Mouse (Mus musculus) midbrain, embryonic 13.5 days (tissue): Measurements from ENCODE around the gene Pih1d1. TPM values are rescaled to one million over a fixed set of nuclear protein-coding genes. Genes with fewer than 3 reads are reported as not detected.

Experiments
- ATAC-seq: fragments of 200-750 bp; cut with Nextera tagmentation; 2 replicates; pipeline ENCODE4 v1.8.0; 2017; ENCODE audit warnings: mild to moderate bottlenecking, moderate TSS enrichment, moderate library complexity
- H3K27ac ChIP-seq: fragments of 300-500 bp; sonication (generic); 2 replicates; pipeline ENCODE4 v1.5.1; 2015; ENCODE audit warnings: inconsistent platforms, mild to moderate bottlenecking, moderate library complexity
- H3K27me3 ChIP-seq: fragments of 300-500 bp; sonication (generic); 2 replicates; pipeline ENCODE4 v1.6.1; 2015; ENCODE audit warnings: mild to moderate bottlenecking, inconsistent platforms
- H3K36me3 ChIP-seq: fragments of 300-500 bp; sonication (generic); 2 replicates; pipeline ENCODE4 v1.6.1; 2015; ENCODE audit warnings: mild to moderate bottlenecking, inconsistent platforms
- H3K4me1 ChIP-seq: fragments of 300-500 bp; sonication (generic); replicated peaks from 2 replicates; pipeline ENCODE4 v1.6.1; 2015; ENCODE audit warnings: inconsistent platforms
- H3K4me2 ChIP-seq: fragments of 300-500 bp; sonication (generic); replicated peaks from 2 replicates; pipeline ENCODE4 v1.6.1; 2015; ENCODE audit warnings: moderate library complexity, mild to moderate bottlenecking, inconsistent platforms
- H3K4me3 ChIP-seq: fragments of 300-500 bp; sonication (generic); replicated peaks from 2 replicates; pipeline ENCODE4 v1.5.1; 2015; ENCODE audit warnings: mild to moderate bottlenecking, inconsistent platforms
- H3K9ac ChIP-seq: fragments of 300-500 bp; sonication (generic); replicated peaks from 2 replicates; pipeline ENCODE4 v1.6.1; 2015; ENCODE audit warnings: mild to moderate bottlenecking, inconsistent platforms
- H3K9me3 ChIP-seq: fragments of 300-500 bp; sonication (generic); 2 replicates; pipeline ENCODE4 v1.6.1; 2016; ENCODE audit warnings: mild to moderate bottlenecking, inconsistent platforms
- WGBS: fragments of 180-500 bp; shearing (Covaris S2); methylation state at CpG from one replicate; pipeline ENCODE4 v1.1.7; 2015; 5-methylcytosine and 5-hydroxymethylcytosine counted together
- polyA plus RNA-seq: library from polyadenylated mRNA; unstranded; fragments of >200 nt; fragmentation: Nextera tagmentation; extraction: Ambion mirVana; gene quantifications from 2 replicates; pipeline ENCODE4 v1.2.1, GENCODE M21; 2015

The Pih1d1 gene
- polyA plus RNA-seq, 1 experiment from 2014 or later = 93.0 TPM

DNA sequence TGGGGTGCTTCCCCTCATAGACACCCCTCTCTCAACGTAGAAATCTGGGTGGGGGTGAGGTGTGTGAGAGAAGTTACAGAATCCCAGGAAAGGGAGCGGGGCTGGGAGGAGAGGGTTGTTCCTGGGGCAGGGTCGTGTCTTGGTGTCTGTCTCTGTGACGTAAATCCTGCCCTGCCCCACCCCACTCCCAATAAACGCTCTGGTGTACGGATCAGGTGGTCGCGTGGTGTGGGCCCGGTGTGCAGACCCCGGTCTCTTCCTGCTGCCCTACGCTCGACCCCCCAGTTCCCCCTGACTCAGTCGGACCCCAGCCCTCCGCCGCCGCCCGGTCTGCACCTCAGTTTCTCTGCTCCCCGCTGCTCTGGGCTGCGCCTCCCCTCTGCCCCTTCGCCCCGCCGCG, 21.8 kb downstream of the Pih1d1 start:
- peaks cover 83% of the 10 kb centered on the region for H3K27me3 ChIP-seq
- H3K36me3 ChIP-seq = no peaks in the 10 kb centered on the region
- no peak overlapping the region for H3K9ac ChIP-seq
- peak overlapping the region; percentile 13 for H3K4me3 ChIP-seq
- no peaks in the 10 kb centered on the region for H3K9me3 ChIP-seq
- 0 out of 2 replicates have a peak, but pooled peaks have one; percentile 20 for ATAC-seq
- WGBS = 3% methylated on average over 23 of the region's 23 CpGs
- H3K4me1 ChIP-seq = peaks cover 22% of the 10 kb centered on the region
- peak overlapping the region; percentile 28 for H3K4me2 ChIP-seq
- H3K27ac ChIP-seq = no peak overlapping the region

- no peaks in the 10 kb centered on the region for H3K9me3 ChIP-seq
- no peaks in the 10 kb centered on the region for H3K36me3 ChIP-seq
- WGBS = 2% methylated on average over 31 of the region's 31 CpGs
- H3K27ac ChIP-seq = no peak overlapping the region
- H3K9ac ChIP-seq = no peak overlapping the region
- H3K4me3 ChIP-seq = peak overlapping the region; percentile 13
- no peak for ATAC-seq
- H3K27me3 ChIP-seq = peaks cover 87% of the 10 kb centered on the region
- H3K4me1 ChIP-seq = peaks cover 26% of the 10 kb centered on the region
- H3K4me2 ChIP-seq = peak overlapping the region; percentile 28
These were observed 22.3 kb downstream of the Pih1d1 start for GRCm38 (mm10) chr7:45176356-45176755.

DNA sequence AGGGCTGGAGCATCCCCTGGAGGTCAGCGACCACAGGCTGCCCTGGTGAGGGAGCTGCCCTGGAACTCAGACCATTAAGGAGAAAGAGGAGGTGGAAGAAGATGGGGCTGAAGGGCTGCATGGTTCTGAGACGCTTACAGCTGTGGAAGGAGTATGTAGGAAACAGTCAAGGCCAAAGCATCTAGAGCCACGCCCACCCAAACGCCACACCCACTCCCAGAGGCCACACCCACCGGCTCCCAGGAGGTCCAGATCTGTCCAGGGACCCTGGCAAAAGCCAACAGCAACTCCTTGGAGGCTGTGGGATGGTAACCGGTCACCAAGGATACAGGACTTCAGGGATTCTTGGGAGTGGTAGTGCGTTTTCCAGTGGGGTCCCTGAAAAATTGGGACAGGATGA, 24.4 kb downstream of the Pih1d1 start:
- WGBS = 16% methylated on average over 7 of the region's 7 CpGs
- Histone ChIP-seq H3K9me3 (no peaks in the 10 kb centered on the region), H3K27ac (no peak overlapping the region), H3K36me3 (no peaks in the 10 kb centered on the region), H3K4me1 (peaks cover 39% of the 10 kb centered on the region), H3K4me2 (no peak overlapping the region), H3K4me3 (no peak overlapping the region), H3K9ac (no peak overlapping the region), H3K27me3 (peaks cover 99% of the 10 kb centered on the region)
- no peak for ATAC-seq

GRCm38 (mm10) chr7:45179469-45179868, 25.4 kb downstream of the Pih1d1 start, which contains the start of gene Gfy:
Gfy (minus strand) TSS chr7:45179569.
- 21% methylated on average over 7 of the region's 7 CpGs for WGBS
- Histone ChIP-seq H3K36me3 (no peaks in the 10 kb centered on the region), H3K4me1 (peaks cover 40% of the 10 kb centered on the region), H3K27ac (no peak within 1 kb of the TSS), H3K9ac (no peak within 1 kb of the TSS), H3K27me3 (peaks cover 100% of the 10 kb centered on the region), H3K4me3 (no peak within 1 kb of the TSS), H3K4me2 (no peak within 1 kb of the TSS), H3K9me3 (no peaks in the 10 kb centered on the region)
- no peak for ATAC-seq

DNA sequence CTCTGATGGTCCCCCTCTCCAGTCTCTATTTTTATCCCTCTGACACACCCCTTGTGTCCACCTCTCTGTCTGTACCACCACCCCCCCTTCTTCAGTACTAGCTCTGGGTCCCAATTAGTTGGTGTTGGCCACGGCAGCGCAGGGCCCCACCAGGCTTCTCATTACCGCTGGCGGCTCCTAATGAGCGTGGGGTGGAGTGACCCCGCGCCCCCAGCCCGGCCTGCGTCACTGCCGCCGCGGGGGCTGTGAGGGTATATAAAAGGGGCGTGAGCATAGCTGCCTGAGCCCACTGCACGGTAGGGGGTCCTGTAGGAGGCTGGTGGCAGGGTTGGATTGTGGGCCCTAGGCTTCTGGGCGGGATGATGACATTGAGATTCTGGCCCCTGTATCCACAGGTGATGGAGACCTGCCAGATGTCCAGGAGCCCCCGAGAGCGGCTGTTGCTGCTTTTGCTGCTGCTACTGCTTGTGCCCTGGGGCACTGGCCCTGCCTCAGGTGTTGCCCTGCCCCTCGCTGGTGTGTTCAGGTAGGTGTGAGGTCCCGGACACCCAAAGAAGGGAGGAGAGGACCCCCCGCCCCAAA, 26.9 kb downstream of the Pih1d1 start, which contains the start of gene Pth2:
Gene Pth2 (plus strand): TSS at position 100 of the 582 bp plus-strand sequence.
- no peak for ATAC-seq
- H3K27me3 ChIP-seq = peaks cover 98% of the 10 kb centered on the region
- H3K4me2 ChIP-seq = peak within 1 kb of the TSS; percentile 55
- H3K4me3 ChIP-seq = peak within 1 kb of the TSS; percentile 33
- H3K36me3 ChIP-seq = no peaks in the 10 kb centered on the region
- H3K9ac ChIP-seq = no peak within 1 kb of the TSS; the same call in 1 of the 2 replicates
- no peaks in the 10 kb centered on the region for H3K9me3 ChIP-seq
- 21% methylated on average over 20 of the region's 20 CpGs for WGBS
- peaks cover 45% of the 10 kb centered on the region for H3K4me1 ChIP-seq
- H3K27ac ChIP-seq = no peak within 1 kb of the TSS

GRCm38 (mm10) chr7:45181540-45181939, 27.4 kb downstream of the Pih1d1 start:
- 4% methylated on average over 35 of the region's 35 CpGs for WGBS
- H3K9me3 ChIP-seq = no peaks in the 10 kb centered on the region
- H3K27me3 ChIP-seq = peaks cover 98% of the 10 kb centered on the region
- 0 out of 2 replicates have a peak, but pooled peaks have one; percentile 5 for ATAC-seq
- H3K4me1 ChIP-seq = peaks cover 44% of the 10 kb centered on the region
- peak overlapping the region; percentile 33 for H3K4me3 ChIP-seq
- H3K27ac ChIP-seq = no peak overlapping the region
- H3K36me3 ChIP-seq = no peaks in the 10 kb centered on the region
- no peak overlapping the region; the same call in 1 of the 2 replicates for H3K9ac ChIP-seq
- peak overlapping the region; percentile 55 for H3K4me2 ChIP-seq

DNA sequence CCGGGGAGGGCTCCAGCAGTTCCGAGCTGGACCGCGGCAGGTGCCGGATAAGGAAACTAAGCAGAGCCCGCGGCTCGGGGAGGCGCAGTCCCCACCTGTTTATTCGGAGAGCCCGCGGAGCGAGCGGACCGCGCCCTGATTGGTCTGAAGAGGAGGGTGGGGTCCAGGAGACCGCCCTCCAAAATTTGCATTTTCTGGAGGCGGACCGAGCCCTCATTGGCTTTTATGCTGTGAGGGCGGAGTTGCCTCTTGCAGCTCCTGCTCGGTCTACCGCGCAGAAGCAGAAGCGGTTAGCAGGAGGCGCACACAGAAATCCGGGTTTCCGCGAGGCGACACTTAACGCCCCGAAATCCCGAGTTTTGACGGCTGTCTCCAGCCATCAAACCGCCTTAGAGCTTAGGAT, 28.1 kb downstream of the Pih1d1 start:
- Histone ChIP-seq H3K4me2 (peak overlapping the region; percentile 55), H3K9ac (peak overlapping the region; percentile 49), H3K4me1 (peaks cover 41% of the 10 kb centered on the region), H3K4me3 (peak overlapping the region; percentile 33), H3K27ac (no peak overlapping the region), H3K9me3 (no peaks in the 10 kb centered on the region), H3K36me3 (no peaks in the 10 kb centered on the region), H3K27me3 (peaks cover 98% of the 10 kb centered on the region)
- WGBS = under 1% methylated on average over 34 of the region's 34 CpGs
- peak; percentile 83 for ATAC-seq

DNA sequence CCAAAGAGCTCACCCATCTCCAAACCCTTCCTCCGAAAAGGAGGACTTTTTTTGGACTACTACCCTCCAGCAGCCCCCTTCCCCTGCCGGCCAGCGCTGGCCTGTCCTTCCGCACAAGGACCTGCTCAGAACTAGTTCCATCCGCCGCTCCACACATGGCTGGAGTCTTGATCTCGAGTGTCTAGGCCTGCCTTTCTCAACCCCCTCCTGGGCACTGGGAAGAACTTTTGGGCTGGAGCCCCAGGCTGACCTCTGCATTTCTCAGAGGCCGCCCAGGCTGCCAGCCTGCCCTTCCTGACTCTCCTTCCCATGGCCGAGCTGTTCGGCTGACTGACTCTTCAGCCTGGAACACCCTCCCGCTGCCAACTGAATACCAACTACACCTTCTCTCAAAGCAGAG, 28.5 kb downstream of the Pih1d1 start:
- peaks cover 41% of the 10 kb centered on the region for H3K4me1 ChIP-seq
- peak overlapping the region; percentile 55 for H3K4me2 ChIP-seq
- no peaks in the 10 kb centered on the region for H3K36me3 ChIP-seq
- peak overlapping the region; percentile 49 for H3K9ac ChIP-seq
- WGBS = 14% methylated on average over 11 of the region's 11 CpGs
- H3K27ac ChIP-seq = no peak overlapping the region
- H3K27me3 ChIP-seq = peaks cover 94% of the 10 kb centered on the region
- H3K9me3 ChIP-seq = no peaks in the 10 kb centered on the region
- ATAC-seq = peak; percentile 44
- H3K4me3 ChIP-seq = peak overlapping the region; percentile 33

- Histone ChIP-seq H3K4me2 (no peak overlapping the region), H3K36me3 (no peaks in the 10 kb centered on the region), H3K4me1 (peaks cover 41% of the 10 kb centered on the region), H3K27me3 (peaks cover 87% of the 10 kb centered on the region), H3K9me3 (no peaks in the 10 kb centered on the region), H3K27ac (no peak overlapping the region), H3K4me3 (no peak overlapping the region), H3K9ac (no peak overlapping the region)
- WGBS = 65% methylated on average over 7 of the region's 7 CpGs
- ATAC-seq = no peak
These were observed 29.6 kb downstream of the Pih1d1 start for GRCm38 (mm10) chr7:45183672-45184071.

DNA sequence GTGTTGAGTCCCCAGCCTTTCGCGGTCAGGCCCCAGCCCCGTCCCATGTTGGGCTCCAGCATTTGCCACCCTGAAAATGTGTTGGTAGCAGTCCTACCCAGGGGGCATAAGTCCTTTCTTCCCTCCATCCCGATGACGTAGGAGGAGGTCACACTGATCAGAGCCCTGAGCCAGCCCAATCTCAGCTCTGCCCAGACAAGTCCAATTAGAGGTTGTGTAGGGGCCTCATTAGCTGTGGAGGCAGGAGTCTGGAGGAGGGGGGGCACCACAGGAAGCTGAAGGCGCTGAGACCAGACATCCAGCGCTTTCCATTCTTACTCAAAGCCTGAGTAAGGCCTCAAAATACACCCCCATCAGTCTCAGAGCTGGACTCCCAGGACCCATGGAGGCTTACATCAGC, 31.8 kb downstream of the Pih1d1 start:
- Histone ChIP-seq H3K27me3 (peaks cover 85% of the 10 kb centered on the region), H3K36me3 (no peaks in the 10 kb centered on the region)

GRCm38 (mm10) chr7:45189600-45189999, 35.5 kb downstream of the Pih1d1 start:
- Histone ChIP-seq H3K27ac (no peak overlapping the region), H3K9ac (no peak overlapping the region), H3K36me3 (no peaks in the 10 kb centered on the region), H3K4me2 (no peak overlapping the region), H3K4me1 (peaks cover 24% of the 10 kb centered on the region), H3K4me3 (no peak overlapping the region), H3K27me3 (peaks cover 53% of the 10 kb centered on the region), H3K9me3 (no peaks in the 10 kb centered on the region)
- WGBS = 71% methylated on average over 16 of the region's 16 CpGs
- no peak for ATAC-seq

More for the DNA sequence above, 31.8 kb downstream of the Pih1d1 start:
- peaks cover 39% of the 10 kb centered on the region for H3K4me1 ChIP-seq
- no peak overlapping the region for H3K27ac ChIP-seq
- no peak overlapping the region for H3K4me3 ChIP-seq
- H3K9ac ChIP-seq = no peak overlapping the region
- ATAC-seq = no peak
- no peak overlapping the region for H3K4me2 ChIP-seq
- no peaks in the 10 kb centered on the region for H3K9me3 ChIP-seq
- WGBS = 69% methylated on average over 7 of the region's 7 CpGs

- Histone ChIP-seq H3K4me2 (no peak overlapping the region), H3K4me3 (no peak overlapping the region), H3K9me3 (no peaks in the 10 kb centered on the region), H3K9ac (no peak overlapping the region), H3K27me3 (peaks cover 51% of the 10 kb centered on the region), H3K27ac (no peak overlapping the region), H3K4me1 (peaks cover 20% of the 10 kb centered on the region), H3K36me3 (no peaks in the 10 kb centered on the region)
- 93% methylated on average over 6 of the region's 6 CpGs for WGBS
- ATAC-seq = no peak
These were observed 36.1 kb downstream of the Pih1d1 start for GRCm38 (mm10) chr7:45190186-45190585.

GRCm38 (mm10) chr7:45191161-45191560, 37.1 kb downstream of the Pih1d1 start:
- Histone ChIP-seq H3K27me3 (peaks cover 42% of the 10 kb centered on the region), H3K36me3 (no peaks in the 10 kb centered on the region), H3K9me3 (no peaks in the 10 kb centered on the region), H3K9ac (no peak overlapping the region), H3K4me2 (no peak overlapping the region), H3K4me3 (no peak overlapping the region), H3K27ac (no peak overlapping the region), H3K4me1 (peaks cover 14% of the 10 kb centered on the region)
- no peak for ATAC-seq
- 87% methylated on average over 2 of the region's 2 CpGs for WGBS
